In genomic region chr2:50416056-50416455, GRCm38 (mm10) we compare ENCODE assay signal across 23 mouse cellular contexts.
DNase-seq lines count a peak whose midpoint lies in the region; ATAC-seq and TF ChIP-seq lines count a peak whose summit lies in the region.
"Had no signal": no experiment of that assay in that cellular context is flagged by ENCODE, and none has a peak within 500 bp of the region (broad histone marks: within the 10 kb centered on the region; RNA-seq: fewer than 3 reads in every experiment).

No protein-coding gene starts in this region.

- TF ChIP-seq CTCF in CH12.LX (conservative IDR thresholded peaks at IDR 0.05 in 1 of 2, IDR thresholded peaks at IDR 0.05 in 1 of 2; ENCODE audit: low read depth in 2 of 2, low read length in 2 of 2): no peak
- TF ChIP-seq CTCF in intestine, postnatal 0 days (IDR thresholded peaks at IDR 0.05; ENCODE audit: low read depth): no peak

- no peaks in the 10 kb centered on the region for H3K4me1 ChIP-seq in CH12.LX (ENCODE audit: control insufficient read depth in 1 of 2, insufficient read depth in 2 of 2)
- H3K4me1 ChIP-seq in intestine, postnatal 0 days (replicated peaks; ENCODE audit: control insufficient read depth, insufficient read depth, low read length): no peaks in the 10 kb centered on the region

- peak; percentile 7 for DNase-seq in CD4-positive helper T cell, adult 2 months (ENCODE audit: low read depth, low spot score)
- DNase-seq in CH12.LX (ENCODE audit: extremely low read depth) (peak; percentile 6), adipocyte (ENCODE audit: low spot score) (no peak)
- DNase-seq in induced T-regulatory cell, adult 2 months (ENCODE audit: low read depth): peak; percentile 2
- no peak for DNase-seq in kidney, postnatal 10 days
- DNase-seq: adrenal gland, adult 2 months; adrenal gland, adult 8-10 months; adrenal gland, postnatal 10 days; adrenal gland, postnatal 14 days; adrenal gland, postnatal 25 days; adrenal gland, postnatal 36 days; B cell, adult 2 months; cerebellum, adult 11 months; cerebellum, adult 11-12 months; cerebellum, adult 18-20 months; cerebellum, adult 2 months; cerebellum, adult 8-10 months; cerebellum, adult 9-10 months had no signal

- H3K4me2 ChIP-seq in CH12.LX (ENCODE audit: insufficient read depth, low read depth, poor library complexity, severe bottlenecking): no peak overlapping the region
- no peak overlapping the region for H3K4me2 ChIP-seq in intestine, postnatal 0 days (replicated peaks; ENCODE audit: low read depth)

- dilution Hi-C loops in CH12.LX (cut with MboI; ENCODE audit: extremely low pct_ligation_motif_present, extremely low pct_unique_long_range_greater_than_20kb, low sequenced_read_pairs): no loop called here

- H3K9ac ChIP-seq in CH12.LX (ENCODE audit: insufficient read depth, low read depth): no peak overlapping the region
- H3K9ac ChIP-seq in intestine, postnatal 0 days (ENCODE audit: low read depth, low read length): no peak overlapping the region

- 81% methylated on average over 2 of the region's 2 CpGs for WGBS in intestine, postnatal 0 days

- no peak overlapping the region for H3K27ac ChIP-seq in CH12.LX (ENCODE audit: insufficient read depth, low read depth)
- H3K27ac ChIP-seq in intestine, postnatal 0 days (ENCODE audit: low read depth, low read length): no peak overlapping the region

- TF ChIP-seq RAD21 in CH12.LX (IDR thresholded peaks at IDR 0.05; ENCODE audit: low read depth, low read length): no peak

- no peaks in the 10 kb centered on the region for H3K36me3 ChIP-seq in CH12.LX (replicated peaks in 1 of 2; ENCODE audit: control insufficient read depth in 1 of 2, insufficient read depth in 1 of 2, low read length in 1 of 2)
- H3K36me3 ChIP-seq in intestine, postnatal 0 days (ENCODE audit: control insufficient read depth, insufficient read depth): no peaks in the 10 kb centered on the region
- H3K36me3 ChIP-seq: G1E had no signal

- H3K9me3 ChIP-seq in CH12.LX (replicated peaks; ENCODE audit: low read length): no peaks in the 10 kb centered on the region
- H3K9me3 ChIP-seq in intestine, postnatal 0 days (ENCODE audit: control insufficient read depth): no peaks in the 10 kb centered on the region

- no peak for TF ChIP-seq POLR2A in CH12.LX (IDR thresholded peaks at IDR 0.05; ENCODE audit: low read depth, low read length)

- H3K79me2 ChIP-seq in CH12.LX (replicated peaks; ENCODE audit: control insufficient read depth, extremely low read depth, insufficient read depth, poor library complexity, severe bottlenecking): no peaks in the 10 kb centered on the region

- H3K27me3 ChIP-seq in CH12.LX (replicated peaks): no peaks in the 10 kb centered on the region
- H3K27me3 ChIP-seq in intestine, postnatal 0 days (replicated peaks; ENCODE audit: control insufficient read depth, insufficient read depth, low read length): no peaks in the 10 kb centered on the region
- H3K27me3 ChIP-seq: Patski had no signal

- no peak overlapping the region for H3K4me3 ChIP-seq in CH12.LX (replicated peaks in 1 of 3; ENCODE audit: low read depth in 2 of 3, low read length in 2 of 3, poor library complexity in 1 of 3)
- H3K4me3 ChIP-seq in intestine, postnatal 0 days (ENCODE audit: low read depth, low read length): no peak overlapping the region

- ATAC-seq in intestine, postnatal 0 days: no peak
- ATAC-seq: activated CD4-positive, CD25-positive, alpha-beta regulatory T cell, adult 4 months; CD4-positive, CD25-positive, alpha-beta regulatory T cell, adult 4 months; Patski had no signal

- peak; percentile 50; the same call in 1 of the 2 replicates for TF ChIP-seq EP300 in CH12.LX (IDR thresholded peaks at IDR 0.05; ENCODE audit: low read length)

- in situ Hi-C loops in CH12.LX (cut with MboI; ENCODE audit: low pct_ligation_motif_present, low pct_unique_long_range_greater_than_20kb, low sequenced_read_pairs): no loop called here

TF ChIP-seq in CH12.LX, 34 proteins besides CTCF, POLR2A, EP300 and RAD21:
- TF ChIP-seq CHD1 (IDR thresholded peaks at IDR 0.05; ENCODE audit: low read depth, low read length) (no peak), PAX5 (IDR thresholded peaks at IDR 0.05; ENCODE audit: low read length) (no peak), SMC3 (IDR thresholded peaks at IDR 0.05; ENCODE audit: low read depth, low read length) (no peak), POLR2AphosphoS2 (IDR thresholded peaks at IDR 0.05; ENCODE audit: low read depth, low read length) (no peak), ZNF384 (IDR thresholded peaks at IDR 0.05; ENCODE audit: low read depth, low read length) (peak; percentile 75), MXI1 (IDR thresholded peaks at IDR 0.05; ENCODE audit: low read depth, low read length) (no peak), CHD2 (IDR thresholded peaks at IDR 0.05; ENCODE audit: low read length) (no peak)
TF ChIP-seq in CH12.LX: peak in this region for 1.

Comparison
In these comparisons a context has a peak if more than half of its experiments do, and no peak if none do; other contexts are left out.
1. DNase-seq: peak in CD4-positive helper T cell, adult 2 months (single experiment), CH12.LX (single experiment) and induced T-regulatory cell, adult 2 months (single experiment); none in adipocyte (single experiment) and kidney, postnatal 10 days (single experiment).